Mouse (Mus musculus): ENCODE data around the gene Nfkb2.

GRCm38 (mm10) chr19:46329951-46330350 lies 25.8 kb downstream of the Nfkb2 start:
- TF ChIP-seq CTCF (IDR thresholded peaks at IDR 0.05; ENCODE audit: insufficient read depth, low read depth, low read length) (peak; percentile 84), POLR2A (IDR thresholded peaks at IDR 0.05; ENCODE audit: insufficient read depth, low read depth, low read length) (no peak)

All from olfactory bulb, adult 2 months (tissue).